Mouse (Mus musculus) heart, postnatal 0 days (tissue): ENCODE measurements at regions not wholly inside any gene's neighbourhood (a gene's known extent, or its start where the extent isn't known, plus 50 kb on each side); places are given as distances from the start of the nearest gene placed in this dataset.

Experiments used
- CTCF ChIP-seq: IDR thresholded peaks from 2 replicates; pipeline ENCODE4 v1.5.1; 2016; ENCODE audit warnings: antibody characterized with exemption, control low read depth, low read depth
- EP300 ChIP-seq: IDR thresholded peaks from 2 replicates; pipeline ENCODE4 v1.6.1; 2016; ENCODE audit warnings: antibody characterized with exemption, low read depth

GRCm38 (mm10) chr9:41888616-41889150 is 235.4 kb downstream of the Sorl1 start:
- no peak for TF ChIP-seq CTCF
- TF ChIP-seq EP300: no peak
